11 mouse cellular contexts compared by ENCODE assay signal in genomic region chr10:38609606-38610510, GRCm38 (mm10).
"Had no signal": no experiment of that assay in that cellular context is flagged by ENCODE, and none has a peak within 500 bp of the region (broad histone marks: within the 10 kb centered on the region; RNA-seq: fewer than 3 reads in every experiment).

No protein-coding gene starts in this region.

- DNase-seq: liver; liver, embryonic 13.5 days; liver, postnatal 0 days; lung, postnatal 14 days; right cerebral cortex, postnatal 25 days; thymus, postnatal 4 days had no signal

- H3K27me3 ChIP-seq: intestine, embryonic 15.5 days; limb, embryonic 12.5 days; liver, embryonic 13.5 days; lung, embryonic 15.5 days; megakaryocyte, embryonic 14.5 days; midbrain, embryonic 12.5 days had no signal

- ATAC-seq: intestine, embryonic 15.5 days; liver, postnatal 0 days had no signal
